Mouse (Mus musculus) kidney, postnatal 4 days (tissue): ENCODE measurements around the gene Ano5.

Experiments used
- DNase-seq, 2 experiments: peaks; one replicate each; pipeline ENCODE4 v3.0.0; 2021; ENCODE audit warnings: mixed read lengths in 2 of 2

Ano5 gene

GRCm38 (mm10) chr7:51510671-51511651 is at the start of gene Ano5:
Gene Ano5 (plus strand): TSS chr7:51511029.
- peak; percentile 71 to 77 for DNase-seq

- no peak for DNase-seq
Measured at GRCm38 (mm10) chr7:51499396-51499795, 11.4 kb upstream of the Ano5 start.

GRCm38 (mm10) chr7:51503940-51504339 is 6.9 kb upstream of the Ano5 start:
- peak; percentile 21 to 40 for DNase-seq

GRCm38 (mm10) chr7:51510147-51510546 is 682 bp upstream of the Ano5 start:
- DNase-seq: no peak

GRCm38 (mm10) chr7:51539344-51539743 is 28.5 kb downstream of the Ano5 start:
- no peak for DNase-seq

- DNase-seq: peak; percentile 44
Measured at GRCm38 (mm10) chr7:51540736-51541135, 29.9 kb downstream of the Ano5 start.

GRCm38 (mm10) chr7:51600021-51600420 is 89.2 kb downstream of the Ano5 start:
- no peak for DNase-seq

- no peak for DNase-seq
Measured at GRCm38 (mm10) chr7:51603741-51604140, 92.9 kb downstream of the Ano5 start.

GRCm38 (mm10) chr7:51614404-51614803 is 103.6 kb downstream of the Ano5 start:
- DNase-seq: no peak

- DNase-seq: no peak
Measured at GRCm38 (mm10) chr7:51617941-51618340, 107.1 kb downstream of the Ano5 start.

GRCm38 (mm10) chr7:51618412-51618811 is 107.6 kb downstream of the Ano5 start:
- no peak for DNase-seq

GRCm38 (mm10) chr7:51619977-51620376 is 109.1 kb downstream of the Ano5 start:
- no peak for DNase-seq

GRCm38 (mm10) chr7:51621694-51622145 is 110.9 kb downstream of the Ano5 start, which contains the start of gene Slc17a6:
Gene Slc17a6 (plus strand): TSS chr7:51622006.
- peak; percentile 87 to 88 for DNase-seq

- no peak for DNase-seq
Measured at GRCm38 (mm10) chr7:51622196-51622595, 111.4 kb downstream of the Ano5 start.

GRCm38 (mm10) chr7:51622666-51623065 is 111.8 kb downstream of the Ano5 start:
- no peak for DNase-seq

- no peak for DNase-seq
Measured at GRCm38 (mm10) chr7:51624336-51624897, 113.6 kb downstream of the Ano5 start.

- peak; percentile 4 to 7 for DNase-seq
Measured at GRCm38 (mm10) chr7:51625161-51625560, 114.3 kb downstream of the Ano5 start.

GRCm38 (mm10) chr7:51625591-51626255 is 114.9 kb downstream of the Ano5 start:
- no peak for DNase-seq

GRCm38 (mm10) chr7:51626451-51627000 is 115.7 kb downstream of the Ano5 start:
- DNase-seq: no peak

- peak; percentile 2 to 3 for DNase-seq
Measured at GRCm38 (mm10) chr7:51627001-51627631, 116.3 kb downstream of the Ano5 start.

GRCm38 (mm10) chr7:51627666-51628065 is 116.8 kb downstream of the Ano5 start:
- no peak for DNase-seq

GRCm38 (mm10) chr7:51628349-51628748 is 117.5 kb downstream of the Ano5 start:
- no peak for DNase-seq
